Mouse (Mus musculus) limb, embryonic 12.5 days (tissue): ENCODE data around the gene 1700037H04Rik. TPM values are rescaled to one million over a fixed set of nuclear protein-coding genes. Genes with fewer than 3 reads are reported as not detected.

Experiments used
- ATAC-seq: fragments of 200-750 bp; cut with Nextera tagmentation; 2 replicates; pipeline ENCODE4 v1.8.0; 2017; ENCODE audit warnings: low read depth, moderate TSS enrichment; ENCODE audit not compliant: insufficient number of reproducible peaks, insufficient read depth, low FRiP score, low TSS enrichment
- H3K27ac ChIP-seq: fragments of 300-500 bp; sonication (generic); 2 replicates; pipeline ENCODE4 v1.5.1; 2016; ENCODE audit warnings: mild to moderate bottlenecking, moderate library complexity
- H3K27me3 ChIP-seq: fragments of 300-500 bp; sonication (generic); 2 replicates; pipeline ENCODE4 v1.6.1; 2016; ENCODE audit warnings: mild to moderate bottlenecking, moderate library complexity
- H3K36me3 ChIP-seq: fragments of 300-500 bp; sonication (generic); 2 replicates; pipeline ENCODE4 v1.6.1; 2016; ENCODE audit warnings: mild to moderate bottlenecking, moderate library complexity
- H3K4me1 ChIP-seq: fragments of 300-500 bp; sonication (generic); replicated peaks from 2 replicates; pipeline ENCODE4 v1.6.1; 2016
- H3K4me2 ChIP-seq: fragments of 300-500 bp; sonication (generic); 2 replicates; pipeline ENCODE4 v1.6.1; 2016; ENCODE audit warnings: mild to moderate bottlenecking, moderate library complexity
- H3K4me3 ChIP-seq: fragments of 300-500 bp; sonication (generic); replicated peaks from 2 replicates; pipeline ENCODE4 v1.5.1; 2016; ENCODE audit warnings: mild to moderate bottlenecking
- H3K9ac ChIP-seq: fragments of 300-500 bp; sonication (generic); replicated peaks from 2 replicates; pipeline ENCODE4 v1.6.1; 2016; ENCODE audit warnings: mild to moderate bottlenecking, moderate library complexity
- H3K9me3 ChIP-seq: fragments of 300-500 bp; sonication (generic); 2 replicates; pipeline ENCODE4 v1.6.1; 2016; ENCODE audit warnings: mild to moderate bottlenecking, moderate library complexity
- WGBS: fragments of 180-500 bp; shearing (Covaris S2); methylation state at CpG from one replicate; pipeline ENCODE4 v1.1.7; 2016; 5-methylcytosine and 5-hydroxymethylcytosine counted together
- polyA plus RNA-seq: library from polyadenylated mRNA; unstranded; fragments of >200 nt; fragmentation: Nextera tagmentation; extraction: Ambion mirVana; gene quantifications from 2 replicates; pipeline ENCODE4 v1.2.1, GENCODE M21; 2016

The 1700037H04Rik gene
- 58.2 and 62.2 TPM in 2 replicates for polyA plus RNA-seq

DNA sequence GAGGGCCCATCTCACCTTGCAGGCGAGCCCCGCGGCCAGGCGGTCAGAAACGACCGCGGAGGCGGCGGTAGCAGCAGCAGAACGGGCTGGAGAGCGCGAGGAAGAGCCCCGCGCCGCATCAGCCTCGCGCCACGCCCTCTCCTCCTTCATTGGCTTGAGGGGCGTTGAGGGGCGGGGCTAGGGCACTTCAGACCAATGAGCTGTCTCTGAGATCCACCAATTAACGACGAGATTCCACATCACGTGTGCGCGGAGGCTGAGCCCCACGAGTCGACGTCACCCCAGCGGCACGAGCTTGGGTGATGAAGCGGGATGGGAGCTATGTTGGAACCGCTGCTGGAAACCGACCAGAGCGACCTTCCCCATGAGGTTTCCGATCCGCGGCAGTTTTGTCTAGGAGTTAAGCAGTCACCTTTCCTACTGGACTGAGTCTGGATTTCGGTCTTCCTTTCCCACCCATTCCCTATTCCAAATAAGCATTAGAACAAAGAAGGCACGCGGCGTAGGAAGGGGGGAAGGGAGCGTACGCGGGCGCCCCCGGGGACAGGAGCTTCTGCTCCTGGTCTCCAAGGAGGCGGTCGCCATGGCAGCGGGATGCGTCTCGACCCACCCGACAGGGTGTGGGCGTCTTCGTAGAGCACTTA lies at the start of gene 1700037H04Rik:
TSS of gene 1700037H04Rik (minus strand) at position 144 of the 644 bp plus-strand sequence.
- H3K27ac ChIP-seq, result peak within 1 kb of the TSS; percentile 89
- H3K36me3 ChIP-seq, result peaks cover 9% of the 10 kb centered on the region
- H3K4me1 ChIP-seq, result peaks cover 27% of the 10 kb centered on the region
- ATAC-seq, result peak; percentile 91
- H3K4me3 ChIP-seq, result peak within 1 kb of the TSS; percentile 76
- H3K27me3 ChIP-seq, result no peaks in the 10 kb centered on the region
- H3K4me2 ChIP-seq, result peak within 1 kb of the TSS; percentile 94
- H3K9me3 ChIP-seq, result no peaks in the 10 kb centered on the region
- WGBS, result under 1% methylated on average over 54 of the region's 54 CpGs
- peak within 1 kb of the TSS; percentile 85 for H3K9ac ChIP-seq

DNA sequence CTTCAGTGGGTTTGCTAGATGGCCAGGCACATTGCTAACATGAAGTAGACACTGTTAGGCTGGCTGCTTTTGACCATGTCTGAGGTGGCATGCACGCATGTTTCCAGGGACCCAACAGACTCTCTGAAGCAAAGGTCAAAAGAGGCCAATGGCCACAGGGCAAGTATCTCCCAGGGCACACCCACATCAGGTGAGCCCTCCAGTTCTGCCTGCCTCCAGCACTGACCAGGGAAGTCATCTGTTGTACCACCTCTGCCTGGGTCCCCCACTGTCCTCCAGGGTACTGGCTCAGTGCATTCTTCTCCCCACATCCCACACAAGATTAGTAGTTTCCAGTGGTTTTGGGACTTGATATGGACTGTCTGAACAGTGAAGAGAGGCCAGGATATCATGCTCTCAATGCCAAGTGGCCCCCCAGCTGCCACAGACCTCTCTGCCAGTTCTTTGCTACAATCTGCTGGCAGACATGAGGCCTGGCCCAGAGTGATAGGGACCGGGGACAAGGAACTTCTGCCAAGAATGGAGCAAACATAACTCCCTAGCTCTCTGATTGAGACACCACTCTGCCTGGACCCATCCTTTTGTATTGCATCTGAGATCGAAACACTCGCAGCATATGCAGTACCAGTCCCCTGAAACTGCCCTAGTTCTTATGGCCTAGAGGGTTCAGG lies 49.4 kb upstream of the 1700037H04Rik start:
- peak overlapping the region; percentile 67; the same call in 1 of the 2 replicates for H3K9ac ChIP-seq
- WGBS, result 74% methylated on average over 4 of the region's 4 CpGs
- no peaks in the 10 kb centered on the region for H3K9me3 ChIP-seq
- no peaks in the 10 kb centered on the region for H3K27me3 ChIP-seq
- ATAC-seq, result no peak
- peak overlapping the region; percentile 69 for H3K4me2 ChIP-seq
- H3K36me3 ChIP-seq, result peaks cover 16% of the 10 kb centered on the region
- H3K4me1 ChIP-seq, result peaks cover 14% of the 10 kb centered on the region
- peak overlapping the region; percentile 85; the same call in 1 of the 2 replicates for H3K27ac ChIP-seq
- peak overlapping the region; percentile 59 for H3K4me3 ChIP-seq

GRCm38 (mm10) chr2:131208356-131208755 lies 48.5 kb upstream of the 1700037H04Rik start:
- ATAC-seq, result no peak
- no peaks in the 10 kb centered on the region for H3K27me3 ChIP-seq
- H3K9ac ChIP-seq, result no peak overlapping the region
- H3K36me3 ChIP-seq, result peaks cover 10% of the 10 kb centered on the region
- no peaks in the 10 kb centered on the region for H3K9me3 ChIP-seq
- H3K4me3 ChIP-seq, result no peak overlapping the region
- no peak overlapping the region for H3K27ac ChIP-seq
- 89% methylated on average over 2 of the region's 2 CpGs for WGBS
- H3K4me2 ChIP-seq, result no peak overlapping the region
- peaks cover 14% of the 10 kb centered on the region for H3K4me1 ChIP-seq

- Histone ChIP-seq H3K27me3 (no peaks in the 10 kb centered on the region), H3K27ac (no peak within 1 kb of the TSS), H3K9ac (no peak within 1 kb of the TSS), H3K4me1 (peaks cover 14% of the 10 kb centered on the region), H3K4me2 (no peak within 1 kb of the TSS), H3K4me3 (no peak within 1 kb of the TSS), H3K9me3 (no peaks in the 10 kb centered on the region), H3K36me3 (no peaks in the 10 kb centered on the region)
- WGBS, result 75% methylated on average over 4 of the region's 4 CpGs
- no peak for ATAC-seq
Measured at GRCm38 (mm10) chr2:131206778-131207177, 46.9 kb upstream of the 1700037H04Rik start, which contains the start of gene Ap5s1. Gene Ap5s1, plus strand, starts transcription at chr2:131207078.

DNA sequence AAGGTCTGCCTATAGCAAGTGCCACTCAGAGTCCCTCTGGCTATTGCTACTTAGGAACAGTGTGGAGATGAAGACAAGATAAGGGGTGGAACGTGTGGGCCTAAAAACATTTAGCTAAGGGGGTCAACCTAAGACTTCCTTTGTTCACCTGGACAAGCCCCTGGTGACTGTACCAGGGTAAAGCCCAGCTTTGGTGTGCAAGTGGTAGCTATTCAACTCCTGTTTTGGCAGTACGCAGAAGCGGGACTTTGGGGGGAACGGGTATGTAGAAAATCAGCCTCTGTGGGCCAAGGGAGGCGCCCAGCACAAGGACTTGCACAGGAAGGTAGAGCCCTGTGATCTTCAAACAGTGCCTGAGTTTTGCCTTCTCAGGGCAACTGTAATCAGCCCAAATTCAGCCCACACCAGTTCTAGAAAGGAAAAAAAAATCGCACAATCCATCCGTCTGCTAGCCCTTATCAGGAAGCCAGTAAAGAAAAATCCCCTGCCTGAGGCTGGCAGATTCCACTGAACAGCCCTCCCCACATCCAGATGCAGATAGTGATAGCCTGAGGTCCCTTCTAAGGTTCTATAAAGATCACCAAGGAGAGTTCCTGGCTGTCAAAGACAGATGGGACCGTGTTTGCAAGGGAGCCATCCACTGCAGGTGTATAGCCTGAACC lies 45.8 kb upstream of the 1700037H04Rik start:
- Histone ChIP-seq H3K27me3 (no peaks in the 10 kb centered on the region), H3K27ac (no peak overlapping the region), H3K4me3 (no peak overlapping the region), H3K4me2 (no peak overlapping the region), H3K9me3 (no peaks in the 10 kb centered on the region), H3K36me3 (no peaks in the 10 kb centered on the region; the same call in 1 of the 2 replicates), H3K9ac (no peak overlapping the region), H3K4me1 (peaks cover 7% of the 10 kb centered on the region)
- no peak for ATAC-seq
- 80% methylated on average over 8 of the region's 8 CpGs for WGBS

- 49% methylated on average over 7 of the region's 7 CpGs for WGBS
- peak overlapping the region; percentile 60 for H3K27ac ChIP-seq
Measured at GRCm38 (mm10) chr2:131204410-131204981, 44.6 kb upstream of the 1700037H04Rik start.

DNA sequence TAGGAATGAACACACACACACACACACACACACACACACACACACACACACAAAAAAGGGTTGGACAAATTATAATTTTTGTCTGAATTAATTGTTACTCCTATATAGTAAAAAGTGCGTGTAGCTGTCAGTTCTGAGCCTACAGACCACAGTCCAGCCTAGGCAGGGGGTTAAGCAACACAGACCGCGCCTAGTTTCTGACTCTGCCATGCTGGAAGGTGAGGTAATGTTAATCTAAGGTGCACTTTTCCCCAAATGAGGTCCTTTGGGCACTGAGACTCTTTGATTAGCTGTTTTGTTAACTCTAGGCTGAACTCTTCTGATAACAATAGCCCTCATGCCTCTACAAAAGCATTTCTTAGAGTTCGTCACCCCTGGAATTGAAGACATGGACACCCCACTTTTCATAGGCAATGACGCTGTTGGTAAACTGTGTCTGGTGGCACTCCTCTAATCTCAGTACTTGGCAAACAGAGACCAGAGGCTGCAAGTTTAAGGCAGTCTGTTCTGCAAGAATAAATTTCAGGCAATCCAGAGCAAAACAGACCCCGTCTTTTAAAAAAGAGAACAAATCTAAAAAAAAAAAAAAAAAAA lies 44.0 kb upstream of the 1700037H04Rik start:
- H3K4me1 ChIP-seq, result peaks cover 7% of the 10 kb centered on the region; the same call in 1 of the 2 replicates
- 79% methylated on average over 6 of the region's 6 CpGs for WGBS
- H3K9me3 ChIP-seq, result no peaks in the 10 kb centered on the region
- H3K9ac ChIP-seq, result no peak overlapping the region
- H3K4me2 ChIP-seq, result no peak overlapping the region
- H3K27ac ChIP-seq, result 0 out of 2 replicates have a peak overlapping the region, but pooled peaks have one; percentile 37
- no peak for ATAC-seq
- no peaks in the 10 kb centered on the region for H3K27me3 ChIP-seq
- peaks cover 14% of the 10 kb centered on the region; the same call in 1 of the 2 replicates for H3K36me3 ChIP-seq
- H3K4me3 ChIP-seq, result no peak overlapping the region

More at GRCm38 (mm10) chr2:131204410-131204981, 44.6 kb upstream of the 1700037H04Rik start:
- no peaks in the 10 kb centered on the region for H3K27me3 ChIP-seq
- no peaks in the 10 kb centered on the region for H3K9me3 ChIP-seq
- H3K4me3 ChIP-seq, result no peak overlapping the region
- peaks cover 8% of the 10 kb centered on the region; the same call in 1 of the 2 replicates for H3K36me3 ChIP-seq
- 0 out of 2 replicates have a peak overlapping the region, but pooled peaks have one; percentile 23 for H3K4me2 ChIP-seq
- ATAC-seq, result peak; percentile 57; the same call in 1 of the 2 replicates
- no peak overlapping the region for H3K9ac ChIP-seq
- H3K4me1 ChIP-seq, result peaks cover 7% of the 10 kb centered on the region

GRCm38 (mm10) chr2:131201262-131201661 lies 41.4 kb upstream of the 1700037H04Rik start:
- no peak overlapping the region for H3K9ac ChIP-seq
- no peaks in the 10 kb centered on the region for H3K27me3 ChIP-seq
- H3K4me3 ChIP-seq, result no peak overlapping the region
- peaks cover 7% of the 10 kb centered on the region; the same call in 1 of the 2 replicates for H3K4me1 ChIP-seq
- no peaks in the 10 kb centered on the region for H3K9me3 ChIP-seq
- no peak overlapping the region for H3K4me2 ChIP-seq
- peaks cover 38% of the 10 kb centered on the region for H3K36me3 ChIP-seq
- 84% methylated on average over 3 of the region's 3 CpGs for WGBS
- H3K27ac ChIP-seq, result no peak overlapping the region
- ATAC-seq, result no peak

GRCm38 (mm10) chr2:131200710-131201109 lies 40.8 kb upstream of the 1700037H04Rik start:
- WGBS, result 74% methylated on average over 2 of the region's 2 CpGs

DNA sequence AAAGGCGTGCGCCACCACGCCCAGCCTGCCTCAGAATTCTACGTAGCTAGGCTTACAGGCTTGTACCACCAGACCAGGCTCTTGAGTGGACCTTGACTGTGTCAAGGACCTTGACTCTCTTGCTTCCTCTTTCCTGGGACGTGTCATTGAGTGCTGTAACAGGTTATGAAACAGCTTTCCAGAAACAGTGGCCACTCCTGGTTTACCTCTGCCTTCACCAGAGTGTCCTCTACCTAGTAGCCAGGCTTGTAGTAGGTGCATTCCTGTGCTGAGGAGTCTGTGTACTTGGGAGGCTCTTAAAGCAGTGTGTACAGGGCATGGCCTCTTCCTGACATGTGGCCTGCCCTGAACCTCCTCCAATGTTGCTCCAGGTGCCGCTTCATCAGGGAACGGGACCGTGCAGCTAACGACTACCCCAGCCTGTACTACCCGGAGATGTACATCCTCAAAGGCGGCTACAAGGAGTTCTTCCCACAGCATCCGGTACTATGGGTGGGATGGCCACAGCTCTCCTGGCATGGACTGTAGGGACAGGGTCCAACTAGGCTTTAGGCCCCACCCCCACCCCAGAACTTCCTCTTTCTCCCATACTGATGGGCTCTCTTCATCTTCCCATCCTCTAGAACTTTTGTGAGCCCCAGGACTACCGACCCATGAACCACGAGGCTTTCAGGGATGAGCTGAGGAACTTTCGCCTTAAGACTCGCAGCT lies 36.9 kb upstream of the 1700037H04Rik start:
- Histone ChIP-seq H3K27ac (no peak overlapping the region), H3K4me2 (no peak overlapping the region), H3K36me3 (peaks cover 81% of the 10 kb centered on the region), H3K4me1 (no peaks in the 10 kb centered on the region), H3K4me3 (no peak overlapping the region), H3K27me3 (no peaks in the 10 kb centered on the region), H3K9me3 (no peaks in the 10 kb centered on the region), H3K9ac (no peak overlapping the region)
- WGBS, result 90% methylated on average over 16 of the region's 16 CpGs
- no peak for ATAC-seq

More at GRCm38 (mm10) chr2:131200710-131201109, 40.8 kb upstream of the 1700037H04Rik start:
- Histone ChIP-seq H3K27ac (no peak overlapping the region), H3K36me3 (peaks cover 43% of the 10 kb centered on the region), H3K4me3 (no peak overlapping the region), H3K4me2 (no peak overlapping the region), H3K9me3 (no peaks in the 10 kb centered on the region), H3K4me1 (peaks cover 7% of the 10 kb centered on the region; the same call in 1 of the 2 replicates), H3K27me3 (no peaks in the 10 kb centered on the region), H3K9ac (no peak overlapping the region)
- ATAC-seq, result no peak
